Mouse (Mus musculus) midbrain, embryonic 13.5 days (tissue): ENCODE measurements around the gene Olfr312. TPM values are rescaled to one million over a fixed set of nuclear protein-coding genes. Genes with fewer than 3 reads are reported as not detected.
"Not testable (repeated sequence)": the region's sequence is repeated elsewhere in the genome, so short reads cannot be mapped to it uniquely, and the experiment has no call there.

Experiments used
- ATAC-seq: fragments of 200-750 bp; cut with Nextera tagmentation; 2 replicates; pipeline ENCODE4 v1.8.0; 2017; ENCODE audit warnings: mild to moderate bottlenecking, moderate TSS enrichment, moderate library complexity
- H3K27ac ChIP-seq: fragments of 300-500 bp; sonication (generic); 2 replicates; pipeline ENCODE4 v1.5.1; 2015; ENCODE audit warnings: inconsistent platforms, mild to moderate bottlenecking, moderate library complexity
- H3K27me3 ChIP-seq: fragments of 300-500 bp; sonication (generic); 2 replicates; pipeline ENCODE4 v1.6.1; 2015; ENCODE audit warnings: mild to moderate bottlenecking, inconsistent platforms
- H3K36me3 ChIP-seq: fragments of 300-500 bp; sonication (generic); 2 replicates; pipeline ENCODE4 v1.6.1; 2015; ENCODE audit warnings: mild to moderate bottlenecking, inconsistent platforms
- H3K4me1 ChIP-seq: fragments of 300-500 bp; sonication (generic); replicated peaks from 2 replicates; pipeline ENCODE4 v1.6.1; 2015; ENCODE audit warnings: inconsistent platforms
- H3K4me2 ChIP-seq: fragments of 300-500 bp; sonication (generic); replicated peaks from 2 replicates; pipeline ENCODE4 v1.6.1; 2015; ENCODE audit warnings: moderate library complexity, mild to moderate bottlenecking, inconsistent platforms
- H3K4me3 ChIP-seq: fragments of 300-500 bp; sonication (generic); replicated peaks from 2 replicates; pipeline ENCODE4 v1.5.1; 2015; ENCODE audit warnings: mild to moderate bottlenecking, inconsistent platforms
- H3K9ac ChIP-seq: fragments of 300-500 bp; sonication (generic); replicated peaks from 2 replicates; pipeline ENCODE4 v1.6.1; 2015; ENCODE audit warnings: mild to moderate bottlenecking, inconsistent platforms
- H3K9me3 ChIP-seq: fragments of 300-500 bp; sonication (generic); 2 replicates; pipeline ENCODE4 v1.6.1; 2016; ENCODE audit warnings: mild to moderate bottlenecking, inconsistent platforms
- WGBS: fragments of 180-500 bp; shearing (Covaris S2); methylation state at CpG from one replicate; pipeline ENCODE4 v1.1.7; 2015; 5-methylcytosine and 5-hydroxymethylcytosine counted together
- polyA plus RNA-seq: library from polyadenylated mRNA; unstranded; fragments of >200 nt; fragmentation: Nextera tagmentation; extraction: Ambion mirVana; gene quantifications from 2 replicates; pipeline ENCODE4 v1.2.1, GENCODE M21; 2015

Gene Olfr312
- polyA plus RNA-seq, 1 experiment from 2014 or later, result not detected

GRCm38 (mm10) chr11:58803871-58804270 lies 25.2 kb upstream of the Olfr312 start:
- no peak overlapping the region for H3K27ac ChIP-seq
- no peak for ATAC-seq
- H3K4me2 ChIP-seq, result no peak overlapping the region
- H3K36me3 ChIP-seq, result no peaks in the 10 kb centered on the region
- no peak overlapping the region for H3K4me3 ChIP-seq
- peaks cover 14% of the 10 kb centered on the region for H3K4me1 ChIP-seq
- no peak overlapping the region for H3K9ac ChIP-seq
- H3K27me3 ChIP-seq, result no peaks in the 10 kb centered on the region
- H3K9me3 ChIP-seq, result no peaks in the 10 kb centered on the region
- WGBS, result 82% methylated on average over 4 of the region's 4 CpGs

- no peak overlapping the region for H3K9ac ChIP-seq
- peaks cover 14% of the 10 kb centered on the region for H3K4me1 ChIP-seq
- H3K9me3 ChIP-seq, result no peaks in the 10 kb centered on the region
- no peak for ATAC-seq
- no peaks in the 10 kb centered on the region for H3K27me3 ChIP-seq
- no peak overlapping the region for H3K4me3 ChIP-seq
- no peaks in the 10 kb centered on the region for H3K36me3 ChIP-seq
- no peak overlapping the region for H3K27ac ChIP-seq
- 85% methylated on average over 2 of the region's 2 CpGs for WGBS
- H3K4me2 ChIP-seq, result no peak overlapping the region
Observed at GRCm38 (mm10) chr11:58804393-58804792, 24.6 kb upstream of the Olfr312 start.

GRCm38 (mm10) chr11:58812001-58812400 lies 17.0 kb upstream of the Olfr312 start:
- H3K27me3 ChIP-seq, result no peaks in the 10 kb centered on the region
- H3K4me3 ChIP-seq, result no peak overlapping the region
- no peaks in the 10 kb centered on the region for H3K4me1 ChIP-seq
- WGBS, result 8% methylated on average over 1 of the region's 1 CpGs
- no peak overlapping the region for H3K9ac ChIP-seq
- no peak for ATAC-seq
- no peaks in the 10 kb centered on the region for H3K9me3 ChIP-seq
- no peaks in the 10 kb centered on the region for H3K36me3 ChIP-seq
- H3K4me2 ChIP-seq, result no peak overlapping the region
- no peak overlapping the region for H3K27ac ChIP-seq

GRCm38 (mm10) chr11:58814700-58815099 lies 14.3 kb upstream of the Olfr312 start, which contains the start of gene Olfr313:
Gene Olfr313, plus strand, starts transcription at chr11:58815000.
- H3K27ac ChIP-seq, H3K9me3 ChIP-seq, H3K4me2 ChIP-seq, H3K4me3 ChIP-seq, H3K27me3 ChIP-seq, H3K4me1 ChIP-seq, H3K9ac ChIP-seq, H3K36me3 ChIP-seq, ATAC-seq: not testable (repeated sequence)
- 63% methylated on average over 1 of the region's 1 CpGs for WGBS

GRCm38 (mm10) chr11:58815676-58816075 lies 13.4 kb upstream of the Olfr312 start:
- Histone ChIP-seq H3K4me2 (no peak overlapping the region), H3K9me3 (no peaks in the 10 kb centered on the region), H3K9ac (no peak overlapping the region), H3K27me3 (no peaks in the 10 kb centered on the region), H3K36me3 (no peaks in the 10 kb centered on the region), H3K4me1 (no peaks in the 10 kb centered on the region), H3K4me3 (no peak overlapping the region), H3K27ac (no peak overlapping the region)
- ATAC-seq, result no peak
- WGBS, result 97% methylated on average over 1 of the region's 1 CpGs

- Histone ChIP-seq H3K4me2 (no peak overlapping the region), H3K9ac (no peak overlapping the region), H3K9me3 (no peaks in the 10 kb centered on the region), H3K36me3 (no peaks in the 10 kb centered on the region), H3K4me1 (no peaks in the 10 kb centered on the region), H3K27ac (no peak overlapping the region), H3K27me3 (no peaks in the 10 kb centered on the region), H3K4me3 (no peak overlapping the region)
- 81% methylated on average over 3 of the region's 3 CpGs for WGBS
- no peak for ATAC-seq
Observed at GRCm38 (mm10) chr11:58829764-58830163, 727 bp downstream of the Olfr312 start.

GRCm38 (mm10) chr11:58832541-58832940 lies 3.5 kb downstream of the Olfr312 start:
- H3K36me3 ChIP-seq, H3K27ac ChIP-seq, H3K4me3 ChIP-seq, H3K9me3 ChIP-seq, ATAC-seq, H3K9ac ChIP-seq, H3K4me2 ChIP-seq, H3K27me3 ChIP-seq, H3K4me1 ChIP-seq: not testable (repeated sequence)
- 90% methylated on average over 3 of the region's 3 CpGs for WGBS

GRCm38 (mm10) chr11:58838951-58839350 lies 9.9 kb downstream of the Olfr312 start, which contains the start of gene Olfr311:
Gene Olfr311, plus strand, starts transcription at chr11:58839251.
- not testable (repeated sequence) for H3K36me3 ChIP-seq, H3K4me3 ChIP-seq, H3K9me3 ChIP-seq, H3K4me1 ChIP-seq, H3K4me2 ChIP-seq, H3K27ac ChIP-seq, H3K27me3 ChIP-seq, ATAC-seq, H3K9ac ChIP-seq

GRCm38 (mm10) chr11:58846919-58847461 lies 18.0 kb downstream of the Olfr312 start, which contains the start of gene Gm12258:
Gene Gm12258, plus strand, starts transcription at chr11:58847158.
- Histone ChIP-seq H3K27ac (peak within 1 kb of the TSS; percentile 76), H3K9me3 (no peaks in the 10 kb centered on the region), H3K4me1 (peaks cover 16% of the 10 kb centered on the region), H3K4me2 (peak within 1 kb of the TSS; percentile 84), H3K4me3 (peak within 1 kb of the TSS; percentile 90), H3K27me3 (no peaks in the 10 kb centered on the region), H3K9ac (peak within 1 kb of the TSS; percentile 93), H3K36me3 (peaks cover 32% of the 10 kb centered on the region)
- under 1% methylated on average over 24 of the region's 24 CpGs for WGBS
- peak; percentile 100 for ATAC-seq

- H3K4me2 ChIP-seq, result peak overlapping the region; percentile 84
- H3K27me3 ChIP-seq, result no peaks in the 10 kb centered on the region
- no peaks in the 10 kb centered on the region for H3K9me3 ChIP-seq
- peak overlapping the region; percentile 76; the same call in 1 of the 2 replicates for H3K27ac ChIP-seq
- peaks cover 39% of the 10 kb centered on the region for H3K36me3 ChIP-seq
- peaks cover 16% of the 10 kb centered on the region for H3K4me1 ChIP-seq
- peak overlapping the region; percentile 90 for H3K4me3 ChIP-seq
- H3K9ac ChIP-seq, result peak overlapping the region; percentile 93
- peak; percentile 12; the same call in 1 of the 2 replicates for ATAC-seq
- WGBS, result 47% methylated on average over 9 of the region's 9 CpGs
Observed at GRCm38 (mm10) chr11:58847636-58848035, 18.6 kb downstream of the Olfr312 start.

GRCm38 (mm10) chr11:58849731-58850130 lies 20.7 kb downstream of the Olfr312 start:
- no peak overlapping the region for H3K4me2 ChIP-seq
- H3K27me3 ChIP-seq, result no peaks in the 10 kb centered on the region
- ATAC-seq, result no peak
- H3K9me3 ChIP-seq, result no peaks in the 10 kb centered on the region
- H3K9ac ChIP-seq, result no peak overlapping the region
- H3K36me3 ChIP-seq, result peaks cover 48% of the 10 kb centered on the region
- H3K4me3 ChIP-seq, result no peak overlapping the region
- WGBS, result 73% methylated on average over 2 of the region's 2 CpGs
- H3K27ac ChIP-seq, result no peak overlapping the region
- H3K4me1 ChIP-seq, result peaks cover 16% of the 10 kb centered on the region

GRCm38 (mm10) chr11:58860744-58861143 lies 31.7 kb downstream of the Olfr312 start:
- 96% methylated on average over 8 of the region's 8 CpGs for WGBS

More at GRCm38 (mm10) chr11:58860744-58861143, 31.7 kb downstream of the Olfr312 start:
- Histone ChIP-seq H3K27me3 (no peaks in the 10 kb centered on the region), H3K9ac (no peak overlapping the region), H3K36me3 (peaks cover 60% of the 10 kb centered on the region), H3K27ac (no peak overlapping the region), H3K4me1 (no peaks in the 10 kb centered on the region), H3K4me2 (no peak overlapping the region), H3K4me3 (no peak overlapping the region), H3K9me3 (peaks cover 16% of the 10 kb centered on the region)
- ATAC-seq, result no peak
